Mouse (Mus musculus): ENCODE measurements around the gene Trim40. TPM values are rescaled to one million over a fixed set of nuclear protein-coding genes. Genes with fewer than 3 reads are reported as not detected.

The Trim40 gene
- total RNA-seq, 2 experiments from 2014 or later, result not detected

GRCm38 (mm10) chr17:36851200-36851599 is 38.7 kb downstream of the Trim40 start:
- intact Hi-C loops (cut with DNase I), result no loop called here
- DNase-seq (ENCODE audit: low spot score in 2 of 2), result no peak

DNA sequence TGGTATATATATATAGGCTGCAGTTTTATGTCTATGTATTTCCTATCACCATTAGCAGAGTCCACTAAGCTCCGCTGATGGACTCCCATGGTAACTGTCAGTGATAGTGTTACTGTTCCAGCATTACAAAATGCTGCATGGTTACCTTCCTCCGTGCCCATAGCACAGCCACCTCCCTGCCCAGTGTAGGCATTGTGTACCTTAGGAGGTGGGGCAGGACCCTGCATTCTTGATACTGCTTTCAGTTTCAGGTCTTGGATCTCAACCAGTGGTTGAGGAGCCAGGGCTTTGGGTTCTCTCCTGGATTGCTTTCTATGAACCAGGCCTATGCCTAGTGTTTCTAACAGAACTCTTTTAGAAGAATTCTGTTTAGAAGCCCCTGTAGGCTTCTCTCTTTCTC is 39.9 kb downstream of the Trim40 start:
- no peak for DNase-seq (ENCODE audit: low spot score in 2 of 2)
- intact Hi-C loops (cut with DNase I), result no loop called here

- intact Hi-C loops (cut with DNase I), result no loop called here
- DNase-seq (ENCODE audit: low spot score in 2 of 2), result no peak
These were observed 41.0 kb downstream of the Trim40 start for GRCm38 (mm10) chr17:36848911-36849310.

DNA sequence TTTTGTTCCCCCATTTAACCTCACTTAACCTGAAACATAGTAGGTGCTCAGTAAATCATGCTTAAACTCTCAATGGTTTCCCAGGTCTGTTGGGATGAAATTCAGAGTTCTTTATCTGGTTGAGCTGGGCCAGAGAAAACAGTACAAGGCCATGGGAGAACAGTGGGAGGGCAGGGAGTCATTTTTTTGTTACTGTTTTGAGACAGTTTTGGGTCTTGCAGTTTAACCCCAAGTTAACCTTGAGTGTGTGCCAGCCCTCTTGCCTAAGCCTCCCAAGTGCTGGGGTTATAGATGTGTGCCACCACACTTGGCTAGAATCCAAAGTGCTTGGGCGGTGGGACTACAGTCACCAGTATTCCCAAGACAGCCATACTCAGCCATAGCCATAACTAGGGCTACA is 45.2 kb downstream of the Trim40 start:
- DNase-seq (ENCODE audit: low spot score in 2 of 2), result no peak
- intact Hi-C loops (cut with DNase I), result no loop called here

DNA sequence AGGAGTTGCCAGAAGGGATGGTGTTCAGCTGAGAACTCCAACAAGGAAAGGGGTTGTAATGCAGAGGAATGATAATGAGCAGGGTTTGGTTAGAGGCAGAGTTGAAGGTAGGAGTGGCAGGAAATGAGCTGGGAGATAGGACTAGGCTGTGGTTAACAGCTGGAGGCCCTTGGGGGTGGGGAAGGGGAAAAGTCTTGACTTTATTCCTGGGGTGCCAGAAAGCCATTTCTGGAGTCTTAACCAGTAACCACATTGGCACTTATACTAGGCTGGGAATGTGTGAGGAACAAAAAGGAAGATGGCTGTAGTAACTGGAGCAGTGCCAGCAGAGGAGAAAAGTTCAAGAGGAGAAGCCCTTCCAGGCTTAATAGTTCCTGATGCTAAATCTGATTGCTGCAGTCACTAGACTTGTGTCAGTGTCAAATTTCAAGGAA is 45.6 kb downstream of the Trim40 start:
- intact Hi-C loops (cut with DNase I), result no loop called here
- DNase-seq (ENCODE audit: low spot score in 2 of 2), result no peak

DNA sequence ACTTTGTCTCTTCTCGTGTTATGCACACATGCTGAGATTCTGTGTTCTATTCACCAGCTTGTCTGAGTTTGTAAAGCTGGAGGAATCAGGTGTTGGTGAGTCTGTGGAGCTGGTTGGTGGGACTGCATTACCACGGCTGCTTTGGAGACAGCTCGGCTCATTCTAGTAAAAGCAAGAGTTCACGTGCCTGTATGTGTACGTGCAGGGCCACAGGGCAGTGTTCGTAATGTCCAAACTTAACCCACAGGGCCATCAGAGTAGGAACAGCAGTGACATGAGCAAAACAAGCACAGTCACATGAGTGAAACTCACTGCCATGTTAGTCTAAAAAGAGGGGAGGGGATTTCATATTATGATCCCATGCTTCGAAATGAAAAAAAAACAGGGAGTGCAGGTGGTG is 46.2 kb downstream of the Trim40 start:
- intact Hi-C loops (cut with DNase I), result no loop called here
- DNase-seq (ENCODE audit: low spot score in 2 of 2), result no peak

DNA sequence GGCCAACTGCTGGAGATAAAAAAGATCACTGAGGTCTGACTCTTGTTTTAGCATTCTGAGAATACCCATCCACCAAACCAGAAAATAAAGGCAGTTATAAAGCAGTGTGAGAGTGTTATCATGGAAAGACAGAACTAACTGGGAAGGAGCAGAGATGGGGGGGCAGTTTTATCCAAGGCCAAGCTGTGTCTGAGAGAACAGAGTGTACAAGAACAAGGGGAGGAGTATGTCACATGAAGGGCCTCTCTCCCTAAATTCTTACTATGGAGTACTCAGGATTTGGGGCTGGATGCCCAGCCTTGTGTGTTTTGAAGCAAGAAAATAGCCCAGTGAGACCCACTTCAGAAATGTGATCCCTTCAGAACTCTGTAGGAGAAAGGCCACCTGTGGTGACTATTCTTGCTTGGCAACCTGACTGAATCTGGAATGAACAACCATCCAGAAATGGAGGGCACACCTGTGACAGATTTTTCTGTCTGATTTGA is 48.9 kb downstream of the Trim40 start:
- DNase-seq (ENCODE audit: low spot score in 2 of 2), result no peak
- intact Hi-C loops (cut with DNase I), result no loop called here

DNA sequence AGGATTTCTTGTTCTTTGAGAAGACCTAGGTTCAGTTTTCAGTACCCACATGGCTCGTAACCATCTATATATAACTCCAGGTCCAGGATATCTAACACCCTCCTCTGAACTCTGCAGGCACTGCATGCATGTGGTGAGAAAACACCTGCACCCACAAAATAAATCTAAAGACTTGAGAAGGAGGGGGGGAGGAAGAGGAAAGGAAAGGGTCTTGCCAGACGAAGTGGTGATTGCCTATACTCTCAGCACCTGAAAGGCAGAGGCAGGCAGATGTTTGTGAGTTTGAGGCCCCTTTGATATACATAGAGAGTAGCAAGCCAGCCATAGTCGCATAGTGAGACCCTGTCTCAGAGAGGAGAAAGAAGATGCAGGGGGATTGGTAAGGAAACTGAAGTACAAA is 50.0 kb downstream of the Trim40 start:
- intact Hi-C loops (cut with DNase I), result no loop called here
- no peak for DNase-seq (ENCODE audit: low spot score in 2 of 2)

GRCm38 (mm10) chr17:36839001-36839400 is 50.9 kb downstream of the Trim40 start:
- intact Hi-C loops (cut with DNase I), result no loop called here
- no peak for DNase-seq (ENCODE audit: low spot score in 2 of 2)

DNA sequence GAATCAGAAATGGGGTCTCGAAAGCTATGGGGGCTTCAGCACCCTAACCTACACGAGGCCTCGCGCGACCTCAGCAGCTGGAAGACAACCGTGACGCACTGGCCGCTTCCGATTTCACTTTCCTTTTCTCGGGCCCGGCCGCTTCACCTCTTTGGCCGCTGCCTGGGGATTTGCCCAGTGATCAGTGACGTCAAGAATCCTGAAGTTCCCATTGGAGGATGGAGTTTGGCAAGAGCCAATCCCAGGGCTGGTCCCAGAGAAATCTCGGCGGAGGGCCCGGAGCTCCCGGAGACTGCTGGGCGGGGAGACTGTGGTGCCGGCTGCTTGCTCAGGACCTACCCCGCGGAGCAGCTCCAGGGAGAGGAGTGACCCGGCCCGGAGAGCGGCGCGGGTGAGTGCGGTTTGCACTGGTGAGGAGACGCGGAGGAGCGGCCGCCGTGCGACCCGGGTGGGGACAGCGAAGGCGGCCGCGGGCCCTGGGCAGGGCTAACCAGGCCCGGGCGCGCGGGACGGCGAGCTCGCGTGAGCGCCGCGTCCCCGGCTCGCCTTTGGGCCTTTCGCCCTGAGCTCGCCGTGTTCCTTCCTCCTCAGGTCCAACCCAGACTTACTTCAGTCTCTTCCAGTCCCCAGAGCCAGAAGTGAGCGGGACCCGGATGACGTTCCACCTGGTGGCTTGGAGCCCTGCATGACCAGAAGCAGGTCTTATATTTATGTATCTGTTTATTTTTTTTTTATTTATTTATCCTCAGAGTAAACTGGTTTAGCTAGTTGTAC is 52.9 kb downstream of the Trim40 start, which contains the start of gene Trim26:
Gene Trim26, plus strand, starts transcription at position 261 of the 774 bp plus-strand sequence.
- intact Hi-C loops (cut with DNase I), result no loop called here
- DNase-seq (ENCODE audit: low spot score in 2 of 2), result peak; percentile 98

- intact Hi-C loops (cut with DNase I), result no loop called here
- no peak for DNase-seq (ENCODE audit: low spot score in 2 of 2)
These were observed 53.5 kb downstream of the Trim40 start for GRCm38 (mm10) chr17:36836427-36836812.

GRCm38 (mm10) chr17:36835591-36836426 is 54.1 kb downstream of the Trim40 start:
- intact Hi-C loops (cut with DNase I), result no loop called here

DNA sequence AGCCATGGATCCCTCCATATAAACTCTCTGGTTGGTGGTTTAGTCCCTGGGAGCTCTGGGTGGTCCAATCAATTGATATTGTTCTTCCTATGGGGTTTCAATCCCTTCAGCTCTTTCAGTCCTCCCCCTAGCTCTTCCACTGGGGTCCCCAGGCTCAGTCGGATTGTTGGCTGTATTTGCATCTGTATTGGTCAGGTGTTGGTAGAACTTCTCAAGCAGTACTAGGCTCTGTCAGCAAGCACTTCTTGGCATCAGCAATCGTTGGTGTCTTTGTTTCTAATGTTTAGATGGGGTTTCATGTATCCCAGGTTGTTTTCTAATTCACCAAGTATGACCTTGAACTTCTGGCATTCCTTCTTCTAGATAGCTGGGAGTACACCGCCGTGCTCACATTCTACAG is 57.2 kb downstream of the Trim40 start:
- no peak for DNase-seq (ENCODE audit: low spot score in 2 of 2)
- intact Hi-C loops (cut with DNase I), result no loop called here

More at GRCm38 (mm10) chr17:36835591-36836426, 54.1 kb downstream of the Trim40 start:
- DNase-seq (ENCODE audit: low spot score in 2 of 2), result peak; percentile 59 to 69

Other genes with a start within 250 kb of the Trim40 start
- gene H2-M9, start 247.5 kb downstream of the Trim40 start, total RNA-seq (2021), result not detected
- not detected for gene H2-M1, start 217.9 kb downstream of the Trim40 start, total RNA-seq (2021)
- gene H2-M10.5, start 117.2 kb downstream of the Trim40 start, total RNA-seq (2021), result not detected
- gene H2-M10.6, start 78.0 kb downstream of the Trim40 start, total RNA-seq (2021), result not detected
- gene Trim26, start 53.0 kb downstream of the Trim40 start, total RNA-seq (2021), result 10 to 100 TPM; 20.8 to 25.0 TPM
- gene Trim15, start 22.9 kb downstream of the Trim40 start, total RNA-seq (2021), result not detected
- under 1 TPM in 1 of 2 experiments, not detected in 1; 0.15 TPM for gene Trim10, start 20.5 kb downstream of the Trim40 start, total RNA-seq (2021)
- not detected for gene Trim31, start 8.0 kb upstream of the Trim40 start, total RNA-seq (2021)
- 1 to 10 TPM; 2.1 to 3.5 TPM for gene Rnf39, start 52.8 kb upstream of the Trim40 start, total RNA-seq (2021)
- 100 to 1,000 TPM; 108 to 109 TPM for gene Ppp1r11, start 61.6 kb upstream of the Trim40 start, total RNA-seq (2021)
- gene Znrd1, start 68.4 kb upstream of the Trim40 start, total RNA-seq (2021), result 10 to 100 TPM; 28.4 to 31.8 TPM
- gene Znrd1as, start 68.5 kb upstream of the Trim40 start, total RNA-seq (2021), result 1 to 10 TPM; 4.3 to 4.6 TPM
- not detected for gene 2410137M14Rik, start 91.1 kb upstream of the Trim40 start, total RNA-seq (2021)
- gene H2-M5, start 99.4 kb upstream of the Trim40 start, total RNA-seq (2021), result 1 to 10 TPM; 1.9 to 2.7 TPM
- gene Zfp57, start 111.0 kb upstream of the Trim40 start, total RNA-seq (2021), result 10 to 100 TPM; 25.9 to 27.9 TPM
- gene Mog, start 133.3 kb upstream of the Trim40 start, total RNA-seq (2021), result 10 to 100 TPM; 23.9 to 46.1 TPM
- gene Gabbr1, start 155.8 kb upstream of the Trim40 start, total RNA-seq (2021), result 100 to 1,000 TPM; 629 to 637 TPM
- under 1 TPM in 1 of 2 experiments, not detected in 1; 0.13 TPM for gene Olfr90, start 198.4 kb upstream of the Trim40 start, total RNA-seq (2021)
- not detected for gene Olfr91, start 208.2 kb upstream of the Trim40 start, total RNA-seq (2021)
- gene Olfr92, start 230.0 kb upstream of the Trim40 start, total RNA-seq (2021), result not detected

Data from left cerebral cortex, postnatal 14 days (tissue).